Mouse (Mus musculus): ENCODE results near the gene Polr2j. TPM values are rescaled to one million over a fixed set of nuclear protein-coding genes. Genes with fewer than 3 reads are reported as not detected.
A peak's percentile ranks its signal among the peaks of the same experiment; 100 is the strongest.
"Not testable (repeated sequence)": the region's sequence is repeated elsewhere in the genome, so short reads cannot be mapped to it uniquely, and the experiment has no call there.

Polr2j gene
- total RNA-seq, 2 experiments from 2014 or later = 70.3 to 78.0 TPM

- not testable (repeated sequence) for DNase-seq (ENCODE audit: low spot score in 2 of 2)
These were observed 43.7 kb downstream of the Polr2j start for GRCm38 (mm10) chr5:136160084-136160483.

DNA sequence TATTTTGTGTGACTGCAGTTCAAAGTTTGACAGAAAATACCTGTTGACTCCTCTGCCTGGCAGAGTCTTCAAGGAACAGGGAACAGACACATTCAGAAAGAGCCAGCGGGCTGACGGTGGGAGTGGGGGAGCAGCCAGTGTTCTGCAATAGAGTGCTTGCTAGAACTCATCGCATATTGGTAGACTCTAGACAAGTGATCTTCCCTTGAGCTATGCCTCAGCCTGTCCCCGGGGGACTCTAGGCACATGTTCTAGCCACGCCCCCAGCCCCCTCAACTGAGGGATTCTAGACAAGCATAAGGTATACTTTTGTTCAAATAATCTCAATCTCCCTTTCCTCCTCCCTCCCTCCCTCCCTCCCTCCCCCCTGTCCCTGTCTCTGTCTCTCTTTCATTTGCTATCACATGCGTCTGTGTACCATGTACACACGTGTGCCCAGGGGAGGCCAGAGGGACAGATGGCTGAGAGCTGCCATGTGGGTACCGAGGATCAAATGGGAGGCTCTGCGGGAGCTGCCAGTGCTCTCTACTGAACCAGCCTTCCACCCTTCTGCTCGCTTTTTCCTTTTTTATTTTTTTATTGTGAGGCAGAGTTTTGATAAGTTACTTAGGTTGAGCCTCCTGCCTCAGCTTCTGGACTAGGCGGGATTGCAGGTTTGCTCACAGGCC lies 47.5 kb downstream of the Polr2j start:
- DNase-seq (ENCODE audit: low spot score in 2 of 2) = no peak

DNA sequence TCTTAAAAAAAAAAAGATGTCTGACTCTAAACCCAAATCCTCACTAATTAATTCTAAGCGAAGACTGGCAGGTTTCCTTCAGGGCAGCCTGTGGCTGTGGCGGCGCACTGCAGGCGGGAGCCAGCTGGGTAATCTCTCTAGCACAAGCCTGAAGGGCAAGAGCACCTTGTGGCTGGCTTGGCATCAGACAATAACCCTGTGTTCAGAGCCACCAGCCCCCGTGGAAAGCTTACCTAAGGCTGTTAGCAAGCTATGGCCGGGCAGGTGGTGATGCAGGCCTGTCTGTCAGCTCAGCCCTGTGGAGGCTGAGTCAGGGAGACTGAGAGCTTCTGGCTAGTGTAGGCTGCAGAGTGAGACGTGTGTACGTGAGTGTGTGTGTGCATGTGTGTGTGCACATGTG lies 48.8 kb downstream of the Polr2j start:
- DNase-seq (ENCODE audit: low spot score in 2 of 2) = no peak

DNA sequence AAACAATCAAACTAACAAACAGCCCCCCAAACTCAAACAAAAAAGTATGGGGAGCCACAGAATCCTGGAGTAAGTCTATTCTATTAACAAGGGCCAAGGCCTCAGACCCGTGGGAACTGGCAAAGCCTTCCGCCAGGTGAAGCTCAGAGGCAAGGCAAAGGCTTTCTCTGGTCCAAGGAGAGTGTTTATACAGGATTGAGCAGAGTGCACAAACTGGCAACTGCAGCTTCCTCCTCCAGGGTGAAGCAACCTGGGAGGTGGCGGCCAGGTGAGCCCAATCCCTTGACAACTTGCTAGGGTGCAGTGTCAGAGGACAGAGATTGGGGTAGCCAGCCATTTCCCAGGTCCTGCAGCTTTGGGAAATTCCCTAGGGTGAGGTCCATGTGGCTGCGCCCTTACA lies 50.9 kb downstream of the Polr2j start:
- no peak for DNase-seq (ENCODE audit: low spot score in 2 of 2)

- DNase-seq (ENCODE audit: low spot score in 2 of 2) = no peak
These were observed 51.6 kb downstream of the Polr2j start for GRCm38 (mm10) chr5:136168071-136168470.

- peak in 1 of 2 experiments; percentile 18 for DNase-seq (ENCODE audit: low spot score in 2 of 2)
These were observed 53.4 kb downstream of the Polr2j start for GRCm38 (mm10) chr5:136169626-136170511.

GRCm38 (mm10) chr5:136170512-136171362 lies 54.3 kb downstream of the Polr2j start, which contains the start of gene Orai2:
Orai2 (minus strand) TSS chr5:136170713.
- peak; percentile 62 to 74 for DNase-seq (ENCODE audit: low spot score in 2 of 2)

DNA sequence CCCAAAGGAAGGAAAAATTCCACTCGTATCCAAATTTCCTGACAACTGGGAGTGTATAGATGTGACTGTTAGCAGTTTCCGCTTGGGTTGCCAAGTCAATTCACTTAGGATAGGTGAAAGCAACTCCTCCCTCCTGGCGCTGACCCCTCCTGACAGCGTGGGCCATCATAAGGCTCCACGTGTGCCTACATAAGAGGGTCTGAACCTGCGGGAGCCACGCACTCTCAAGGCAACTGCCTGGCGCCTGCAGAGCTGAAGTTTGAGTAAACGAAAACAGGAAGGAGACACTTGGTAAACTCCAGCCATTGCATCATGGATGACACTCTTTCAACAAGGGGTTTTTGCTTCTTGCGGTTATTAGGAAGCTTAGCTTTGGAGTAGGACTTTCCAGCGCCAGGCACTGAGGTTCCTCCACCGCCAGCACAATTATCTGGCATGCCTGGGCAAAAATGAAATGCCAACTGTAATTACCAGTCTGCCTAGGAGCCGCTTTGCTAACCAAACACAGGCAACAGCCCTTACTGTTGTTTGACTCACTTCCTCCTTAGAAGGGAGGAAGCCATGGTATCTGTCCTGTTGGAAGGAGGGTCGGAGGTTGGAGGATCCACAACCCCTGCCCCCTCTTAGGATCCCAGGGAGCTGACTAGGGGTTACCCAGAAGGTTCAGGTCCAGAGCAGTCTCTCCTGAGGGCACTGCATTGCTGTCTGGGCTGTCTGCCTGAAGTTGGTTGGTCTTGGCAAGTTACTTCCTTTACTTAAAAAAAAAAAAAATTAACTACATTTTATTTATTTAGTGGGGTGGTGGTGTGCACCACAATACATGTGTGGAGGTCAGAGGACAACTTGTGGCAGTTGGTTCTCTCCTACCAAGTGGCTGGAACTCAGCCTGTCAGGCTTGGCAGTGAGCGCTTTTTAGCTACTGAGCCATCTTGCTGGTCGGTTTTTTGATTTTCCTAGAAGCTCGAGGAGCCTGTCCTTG lies 55.2 kb downstream of the Polr2j start:
- DNase-seq (ENCODE audit: low spot score in 2 of 2) = no peak

Small RNA genes within 50 kb of the gene (microRNA-seq; reads per million reads assigned to microRNA genes)
- 4.3 reads per million in 2 experiments for gene Mir7035 (ENCODE audit: borderline number of aligned reads in 2 of 2)

Other genes starting within 250 kb of the Polr2j start
- gene Hspb1, start 228.7 kb upstream of the Polr2j start, total RNA-seq (2021) = 1,000 to 10,000 TPM in 1 of 2 experiments, 100 to 1,000 TPM in 1; 220 to 1,206 TPM
- 100 to 1,000 TPM; 665 to 853 TPM for gene Ywhag, start 182.0 kb upstream of the Polr2j start, total RNA-seq (2021)
- gene Ssc4d, start 142.1 kb upstream of the Polr2j start, total RNA-seq (2021) = 1 to 10 TPM; 3.3 to 4.3 TPM
- not detected for gene Zp3, start 136.5 kb upstream of the Polr2j start, total RNA-seq (2021)
- gene Dtx2, start 121.8 kb upstream of the Polr2j start, total RNA-seq (2021) = 10 to 100 TPM; 12.8 to 18.7 TPM
- 10 to 100 TPM in 1 of 2 experiments, 1 to 10 TPM in 1; 7.4 to 14.0 TPM for gene Upk3b, start 78.1 kb upstream of the Polr2j start, total RNA-seq (2021)
- not detected for gene Upk3bl, start 62.1 kb upstream of the Polr2j start, total RNA-seq (2021)
- 10 to 100 TPM; 11.9 to 14.7 TPM for gene Rasa4, start 32.7 kb upstream of the Polr2j start, total RNA-seq (2021)
- gene Lrwd1, start 19.4 kb downstream of the Polr2j start, total RNA-seq (2021) = 10 to 100 TPM; 11.0 to 11.4 TPM
- gene Alkbh4, start 19.5 kb downstream of the Polr2j start, total RNA-seq (2021) = 1 to 10 TPM; 8.3 to 8.5 TPM
- 1 to 10 TPM; 2.7 to 3.4 TPM for gene Orai2, start 54.1 kb downstream of the Polr2j start, total RNA-seq (2021)
- gene Prkrip1, start 82.3 kb downstream of the Polr2j start, total RNA-seq (2021) = 10 to 100 TPM; 38.7 to 48.9 TPM
- 10 to 100 TPM; 21.8 to 85.0 TPM for gene Sh2b2, start 129.9 kb downstream of the Polr2j start, total RNA-seq (2021)